Mouse (Mus musculus) spleen, adult 2 months (tissue): Measurements from ENCODE around the gene Snorc.

Experiments used
- CTCF ChIP-seq: fragments of 200-500 bp; IDR thresholded peaks from 2 replicates; pipeline ENCODE4 v1.5.1; 2011; ENCODE audit warnings: mild to moderate bottlenecking, inconsistent platforms; ENCODE audit not compliant: insufficient read depth, insufficient read length, insufficient replicate concordance; ENCODE audit errors: extremely low read depth
- POLR2A ChIP-seq: fragments of 200-500 bp; IDR thresholded peaks from 2 replicates; pipeline ENCODE4 v1.6.1; 2011; ENCODE audit warnings: low read depth, low read length, inconsistent platforms

DNA sequence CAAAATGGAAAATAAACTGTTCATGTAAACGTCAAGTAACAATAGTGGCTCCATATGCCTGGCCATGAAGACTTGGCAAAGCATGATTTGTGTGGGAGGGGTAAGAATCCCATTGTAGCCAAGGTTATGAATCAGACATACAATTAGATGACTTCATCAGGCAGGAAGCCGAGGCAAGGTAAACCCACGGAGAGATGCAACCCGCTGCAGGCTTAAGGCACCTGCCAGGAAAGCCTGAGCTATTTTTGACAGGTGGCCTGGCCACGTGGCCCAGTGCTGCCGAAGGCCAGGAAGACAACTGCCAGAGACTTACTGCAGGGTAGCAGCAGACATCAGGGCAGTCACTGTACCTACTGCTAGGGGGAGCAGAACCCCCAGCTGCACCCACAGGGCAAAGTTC is 16.3 kb downstream of the Snorc start:
- TF ChIP-seq POLR2A (no peak), CTCF (no peak)
